Mouse (Mus musculus): Measurements from ENCODE around the gene Taf3.

DNA sequence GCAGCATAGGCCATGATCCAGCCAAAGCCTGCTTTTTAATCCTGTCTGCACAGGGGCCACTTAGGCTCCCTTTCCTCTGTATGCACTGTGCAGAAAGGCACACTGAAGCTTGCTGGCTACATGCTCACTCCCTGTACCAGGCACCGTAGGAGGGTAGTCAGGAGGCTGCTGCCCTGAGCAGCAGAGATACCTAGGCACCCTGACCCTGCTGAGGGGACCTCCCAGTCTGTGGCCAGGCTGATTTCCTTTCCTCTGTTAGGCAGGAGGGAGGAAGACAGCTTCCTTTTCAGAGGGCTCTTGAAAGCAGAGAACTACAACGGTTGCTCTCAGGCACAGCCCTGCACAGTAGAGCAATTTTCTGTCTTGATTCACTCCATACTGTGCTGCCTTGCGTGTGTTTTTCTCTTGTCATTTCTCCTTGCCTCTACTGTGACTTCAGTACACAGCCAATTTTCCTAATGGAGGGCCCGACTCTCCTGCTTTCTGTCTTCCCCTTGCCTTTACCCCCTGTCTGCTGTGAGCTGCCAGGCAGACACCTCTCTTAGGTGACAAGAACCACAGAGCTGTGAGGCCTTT lies 177.2 kb downstream of the Taf3 start:
- TF ChIP-seq EP300 (IDR thresholded peaks at IDR 0.05; ENCODE audit: insufficient read depth, low read depth, low read length) (no peak), POLR2A (IDR thresholded peaks at IDR 0.05; ENCODE audit: insufficient read depth, low read depth, low read length) (no peak), CTCF (IDR thresholded peaks at IDR 0.05) (no peak)
